Mouse (Mus musculus): ENCODE data around the gene Tyw1. TPM values are rescaled to one million over a fixed set of nuclear protein-coding genes. Genes with fewer than 3 reads are reported as not detected.

Gene Tyw1
- polyA plus RNA-seq (2012; rRNA removed) (14.7 and 15.3 TPM in 2 replicates), polyA plus RNA-seq (2014; fragmentation: Nextera tagmentation; extraction: Ambion mirVana) (25.3 and 29.0 TPM in 2 replicates)

GRCm38 (mm10) chr5:130255017-130255720 lies at the start of gene Tyw1, which contains the start of gene Sbds:
Tyw1 (plus strand) TSS chr5:130255619.
Sbds (minus strand) TSS chr5:130255530.
- Histone ChIP-seq H3K36me3 (ENCODE audit: control insufficient read depth, insufficient read depth, low read length) (peaks cover 36% of the 10 kb centered on the region), H3K27ac (replicated peaks; ENCODE audit: low read depth, low read length) (peak within 1 kb of the TSS; percentile 71), H3K4me1 (ENCODE audit: control insufficient read depth, insufficient read depth, low read length) (peaks cover 9% of the 10 kb centered on the region), H3K4me3 (replicated peaks; ENCODE audit: low read length) (peak within 1 kb of the TSS; percentile 75), H3K27me3 (ENCODE audit: control insufficient read depth, insufficient read depth, low read length) (no peaks in the 10 kb centered on the region), H3K4me2 (replicated peaks; ENCODE audit: low read depth, low read length, severe bottlenecking) (peak within 1 kb of the TSS; percentile 63), H3K9me3 (ENCODE audit: control insufficient read depth, low read length) (no peaks in the 10 kb centered on the region), H3K9ac (ENCODE audit: low read depth, low read length, severe bottlenecking) (peak within 1 kb of the TSS; percentile 72)
- TF ChIP-seq POLR2A (IDR thresholded peaks at IDR 0.05; ENCODE audit: borderline replicate concordance, extremely low read depth, insufficient read depth, insufficient read length), result peak; percentile 45; the same call in 1 of the 2 replicates
- peak; percentile 100 for DNase-seq (ENCODE audit: low spot score)
- ATAC-seq (ENCODE audit: low FRiP score, low read depth), result peak; percentile 89
- WGBS, result under 1% methylated on average over 52 of the region's 52 CpGs

DNA sequence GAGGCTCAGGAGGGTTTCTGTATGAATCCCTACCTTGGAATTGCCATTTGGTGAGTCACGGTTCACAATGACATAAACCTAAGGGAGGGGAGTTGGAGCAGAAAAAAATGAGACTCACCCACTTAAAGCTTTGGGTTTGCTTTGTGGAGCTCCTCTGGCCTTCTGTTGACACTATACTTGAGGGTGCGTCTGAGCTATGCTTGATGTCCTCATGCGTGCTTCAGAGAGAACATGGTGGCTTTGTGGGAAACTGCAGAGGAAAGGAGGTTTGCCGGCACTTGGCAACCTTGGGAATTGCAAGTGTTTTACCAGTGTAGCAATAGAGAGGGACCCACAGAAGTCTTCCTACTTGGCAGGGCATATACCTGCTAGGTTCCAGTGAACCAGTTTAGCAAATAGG lies 48.1 kb upstream of the Tyw1 start:
- Histone ChIP-seq H3K36me3 (ENCODE audit: control insufficient read depth, insufficient read depth, low read length) (peaks cover 58% of the 10 kb centered on the region), H3K9ac (ENCODE audit: low read depth, low read length, severe bottlenecking) (no peak overlapping the region), H3K4me3 (replicated peaks; ENCODE audit: low read length) (no peak overlapping the region), H3K9me3 (ENCODE audit: control insufficient read depth, low read length) (no peaks in the 10 kb centered on the region), H3K4me2 (replicated peaks; ENCODE audit: low read depth, low read length, severe bottlenecking) (no peak overlapping the region), H3K27me3 (ENCODE audit: control insufficient read depth, insufficient read depth, low read length) (no peaks in the 10 kb centered on the region), H3K27ac (replicated peaks; ENCODE audit: low read depth, low read length) (no peak overlapping the region), H3K4me1 (ENCODE audit: control insufficient read depth, insufficient read depth, low read length) (no peaks in the 10 kb centered on the region)
- TF ChIP-seq POLR2A (IDR thresholded peaks at IDR 0.05; ENCODE audit: borderline replicate concordance, extremely low read depth, insufficient read depth, insufficient read length), result no peak
- 94% methylated on average over 4 of the region's 4 CpGs for WGBS
- ATAC-seq (ENCODE audit: low FRiP score, low read depth) (no peak), DNase-seq (ENCODE audit: low spot score) (no peak)

- Histone ChIP-seq H3K4me1 (ENCODE audit: control insufficient read depth, insufficient read depth, low read length) (no peaks in the 10 kb centered on the region), H3K9ac (ENCODE audit: low read depth, low read length, severe bottlenecking) (no peak overlapping the region), H3K4me2 (replicated peaks; ENCODE audit: low read depth, low read length, severe bottlenecking) (no peak overlapping the region), H3K27ac (replicated peaks; ENCODE audit: low read depth, low read length) (no peak overlapping the region), H3K27me3 (ENCODE audit: control insufficient read depth, insufficient read depth, low read length) (no peaks in the 10 kb centered on the region), H3K9me3 (ENCODE audit: control insufficient read depth, low read length) (no peaks in the 10 kb centered on the region), H3K36me3 (ENCODE audit: control insufficient read depth, insufficient read depth, low read length) (peaks cover 54% of the 10 kb centered on the region), H3K4me3 (replicated peaks; ENCODE audit: low read length) (no peak overlapping the region)
- WGBS, result 91% methylated on average over 11 of the region's 11 CpGs
- TF ChIP-seq POLR2A (IDR thresholded peaks at IDR 0.05; ENCODE audit: borderline replicate concordance, extremely low read depth, insufficient read depth, insufficient read length), result no peak
- ATAC-seq (ENCODE audit: low FRiP score, low read depth) (no peak), DNase-seq (ENCODE audit: low spot score) (no peak)
Measured at GRCm38 (mm10) chr5:130212956-130213355, 42.5 kb upstream of the Tyw1 start.

- H3K4me2 ChIP-seq (replicated peaks; ENCODE audit: low read depth, low read length, severe bottlenecking), result no peak within 1 kb of the TSS
- ATAC-seq (ENCODE audit: low FRiP score, low read depth) (no peak), DNase-seq (ENCODE audit: low spot score) (no peak)
- H3K36me3 ChIP-seq (ENCODE audit: control insufficient read depth, insufficient read depth, low read length), result peaks cover 25% of the 10 kb centered on the region
- 86% methylated on average over 7 of the region's 7 CpGs for WGBS
- H3K4me1 ChIP-seq (ENCODE audit: control insufficient read depth, insufficient read depth, low read length), result peaks cover 5% of the 10 kb centered on the region; the same call in 1 of the 2 replicates
- no peak within 1 kb of the TSS for H3K4me3 ChIP-seq (replicated peaks; ENCODE audit: low read length)
- no peak for TF ChIP-seq POLR2A (IDR thresholded peaks at IDR 0.05; ENCODE audit: borderline replicate concordance, extremely low read depth, insufficient read depth, insufficient read length)
- H3K27me3 ChIP-seq (ENCODE audit: control insufficient read depth, insufficient read depth, low read length), result no peaks in the 10 kb centered on the region
- H3K9me3 ChIP-seq (ENCODE audit: control insufficient read depth, low read length), result no peaks in the 10 kb centered on the region
- no peak within 1 kb of the TSS for H3K9ac ChIP-seq (ENCODE audit: low read depth, low read length, severe bottlenecking)
- no peak within 1 kb of the TSS for H3K27ac ChIP-seq (replicated peaks; ENCODE audit: low read depth, low read length)
Measured at GRCm38 (mm10) chr5:130216781-130217180, 38.6 kb upstream of the Tyw1 start, which contains the start of gene Tmem248. Tmem248 (plus strand) TSS chr5:130217081.

GRCm38 (mm10) chr5:130217406-130217805 lies 38.0 kb upstream of the Tyw1 start:
- TF ChIP-seq POLR2A (IDR thresholded peaks at IDR 0.05; ENCODE audit: borderline replicate concordance, extremely low read depth, insufficient read depth, insufficient read length), result no peak
- Histone ChIP-seq H3K4me3 (replicated peaks; ENCODE audit: low read length) (no peak overlapping the region), H3K36me3 (ENCODE audit: control insufficient read depth, insufficient read depth, low read length) (peaks cover 20% of the 10 kb centered on the region), H3K9me3 (ENCODE audit: control insufficient read depth, low read length) (no peaks in the 10 kb centered on the region), H3K4me2 (replicated peaks; ENCODE audit: low read depth, low read length, severe bottlenecking) (no peak overlapping the region), H3K9ac (ENCODE audit: low read depth, low read length, severe bottlenecking) (no peak overlapping the region), H3K4me1 (ENCODE audit: control insufficient read depth, insufficient read depth, low read length) (peaks cover 5% of the 10 kb centered on the region; the same call in 1 of the 2 replicates), H3K27me3 (ENCODE audit: control insufficient read depth, insufficient read depth, low read length) (no peaks in the 10 kb centered on the region), H3K27ac (replicated peaks; ENCODE audit: low read depth, low read length) (no peak overlapping the region)
- no peak for DNase-seq (ENCODE audit: low spot score)
- ATAC-seq (ENCODE audit: low FRiP score, low read depth), result no peak
- 89% methylated on average over 4 of the region's 4 CpGs for WGBS

Measured in limb, embryonic 14.5 days (tissue).